In the genomic region with DNA sequence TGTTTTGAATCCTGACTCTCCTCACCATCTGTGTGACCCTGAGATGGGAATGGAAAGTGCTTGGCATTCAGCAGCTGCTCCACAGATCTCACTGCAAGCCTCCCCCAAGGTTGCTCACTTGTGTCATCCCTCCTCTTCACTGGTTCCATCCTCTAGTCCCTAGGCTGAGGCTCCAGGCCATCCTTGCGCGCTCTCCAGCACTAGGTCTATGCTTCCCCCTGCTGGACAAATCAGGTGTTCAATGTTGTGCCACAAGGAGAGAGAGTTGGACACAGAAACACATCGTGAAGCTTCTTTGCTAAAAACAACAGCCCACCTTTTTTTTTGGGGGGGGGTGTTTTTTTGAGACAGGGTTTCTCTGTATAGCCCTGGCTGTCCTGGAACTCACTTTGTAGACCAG, we compare ENCODE assay signal across 8 mouse cellular contexts. TPM values are rescaled to one million over a fixed set of nuclear protein-coding genes. Genes with fewer than 3 reads are reported as not detected.
DNase-seq lines count a peak whose midpoint lies in the region; ATAC-seq and TF ChIP-seq lines count a peak whose summit lies in the region.

No protein-coding gene starts in this region.

- ATAC-seq in heart, embryonic 12.5 days (ENCODE audit: insufficient number of reproducible peaks, low FRiP score), result no peak
- ATAC-seq in intestine, postnatal 0 days, result peak; percentile 55; the same call in 1 of the 2 replicates
- ATAC-seq in midbrain, embryonic 11.5 days (ENCODE audit: low FRiP score), result peak; percentile 68

- H3K27me3 ChIP-seq in heart, embryonic 12.5 days (replicated peaks), result peaks cover 42% of the 10 kb centered on the region
- no peaks in the 10 kb centered on the region for H3K27me3 ChIP-seq in cerebellum, adult 2 months (ENCODE audit: control insufficient read depth, insufficient read depth, low read length)
- no peaks in the 10 kb centered on the region for H3K27me3 ChIP-seq in intestine, postnatal 0 days (replicated peaks; ENCODE audit: control insufficient read depth, insufficient read depth, low read length)
- H3K27me3 ChIP-seq in midbrain, embryonic 11.5 days (ENCODE audit: control insufficient read depth, insufficient read depth, low read length), result peaks cover 11% of the 10 kb centered on the region

- H3K4me1 ChIP-seq in heart, embryonic 12.5 days (replicated peaks), result peaks cover 11% of the 10 kb centered on the region
- no peaks in the 10 kb centered on the region for H3K4me1 ChIP-seq in cerebellum, adult 2 months (ENCODE audit: control insufficient read depth, insufficient read depth, low read length)
- H3K4me1 ChIP-seq in intestine, postnatal 0 days (replicated peaks; ENCODE audit: control insufficient read depth, insufficient read depth, low read length), result no peaks in the 10 kb centered on the region
- H3K4me1 ChIP-seq in midbrain, embryonic 11.5 days (ENCODE audit: control insufficient read depth, insufficient read depth, low read length), result peaks cover 9% of the 10 kb centered on the region

- intact Hi-C loops in left cerebral cortex, postnatal 36 days (cut with DNase I), result loop anchor here (5.0 kb wide), 1 partner anchor 39 kb away; no protein-coding TSS in a partner anchor

- H3K36me3 ChIP-seq in heart, embryonic 12.5 days, result peaks cover 17% of the 10 kb centered on the region; the same call in 1 of the 2 replicates
- H3K36me3 ChIP-seq in intestine, postnatal 0 days (ENCODE audit: control insufficient read depth, insufficient read depth), result no peaks in the 10 kb centered on the region; the same call in 1 of the 2 replicates
- peaks cover 6% of the 10 kb centered on the region for H3K36me3 ChIP-seq in midbrain, embryonic 11.5 days (ENCODE audit: control insufficient read depth, insufficient read depth, low read length)

- no peak overlapping the region for H3K4me3 ChIP-seq in heart, embryonic 12.5 days
- H3K4me3 ChIP-seq in cerebellum, adult 2 months (replicated peaks; ENCODE audit: insufficient read depth, low read depth, low read length), result no peak overlapping the region
- H3K4me3 ChIP-seq in intestine, postnatal 0 days (ENCODE audit: low read depth, low read length), result no peak overlapping the region
- H3K4me3 ChIP-seq in midbrain, embryonic 11.5 days (ENCODE audit: low read depth, low read length), result no peak overlapping the region

- peak; percentile 92 for DNase-seq in heart, adult 11 months
- DNase-seq in cerebellum, adult 2 months, result peak; percentile 67 to 69
- peak; percentile 68 for DNase-seq in forelimb bud, embryonic 11.5 days (ENCODE audit: low read depth, low spot score)
- peak; percentile 50 to 71 for DNase-seq in left cerebral cortex, postnatal 36 days (ENCODE audit: low spot score in 2 of 2)
- DNase-seq in midbrain, embryonic 11.5 days (ENCODE audit: low spot score, missing footprints), result peak; percentile 97
- peak; percentile 21 for DNase-seq in spleen, adult 12 weeks (ENCODE audit: low spot score)

- H3K9ac ChIP-seq in heart, embryonic 12.5 days, result no peak overlapping the region
- H3K9ac ChIP-seq in intestine, postnatal 0 days (ENCODE audit: low read depth, low read length), result no peak overlapping the region
- H3K9ac ChIP-seq in midbrain, embryonic 11.5 days (ENCODE audit: low read length), result no peak overlapping the region

- TF ChIP-seq CTCF in cerebellum, adult 2 months (IDR thresholded peaks at IDR 0.05; ENCODE audit: borderline replicate concordance, insufficient read depth, low read depth, low read length), result peak; percentile 84
- peak; percentile 97 for TF ChIP-seq CTCF in intestine, postnatal 0 days (IDR thresholded peaks at IDR 0.05; ENCODE audit: low read depth)

- no peak for TF ChIP-seq POLR2A in cerebellum, adult 2 months (IDR thresholded peaks at IDR 0.05; ENCODE audit: borderline replicate concordance, insufficient read depth, low read length)

- no peaks in the 10 kb centered on the region for H3K9me3 ChIP-seq in heart, embryonic 12.5 days (replicated peaks)
- H3K9me3 ChIP-seq in intestine, postnatal 0 days (ENCODE audit: control insufficient read depth), result no peaks in the 10 kb centered on the region
- H3K9me3 ChIP-seq in midbrain, embryonic 11.5 days (ENCODE audit: control insufficient read depth, low read length), result no peaks in the 10 kb centered on the region

- 2% methylated on average over 3 of the region's 3 CpGs for WGBS in heart, embryonic 12.5 days
- 12% methylated on average over 3 of the region's 3 CpGs for WGBS in cerebellum, adult 2 months
- WGBS in intestine, postnatal 0 days, result 17% methylated on average over 3 of the region's 3 CpGs
- 4% methylated on average over 3 of the region's 3 CpGs for WGBS in midbrain, embryonic 11.5 days

- H3K4me2 ChIP-seq in heart, embryonic 12.5 days, result no peak overlapping the region
- no peak overlapping the region for H3K4me2 ChIP-seq in intestine, postnatal 0 days (replicated peaks; ENCODE audit: low read depth)
- no peak overlapping the region for H3K4me2 ChIP-seq in midbrain, embryonic 11.5 days

- no peak overlapping the region for H3K27ac ChIP-seq in heart, embryonic 12.5 days (ENCODE audit: poor library complexity, severe bottlenecking)
- no peak overlapping the region for H3K27ac ChIP-seq in cerebellum, adult 2 months (ENCODE audit: insufficient read depth, low read length)
- H3K27ac ChIP-seq in intestine, postnatal 0 days (ENCODE audit: low read depth, low read length), result no peak overlapping the region
- H3K27ac ChIP-seq in midbrain, embryonic 11.5 days (ENCODE audit: low read depth, low read length), result no peak overlapping the region

RNA-seq across cellular contexts. Expression of a gene that starts 19.6 kb away (rescaled TPM):
- polyA plus RNA-seq in heart, embryonic 12.5 days (2016; fragmentation: Nextera tagmentation; extraction: Ambion mirVana), result 12.9 and 13.0 TPM in 2 replicates
- polyA plus RNA-seq in cerebellum, adult 2 months (2012; rRNA removed), result 28.9 and 29.0 TPM in 2 replicates
- polyA plus RNA-seq in intestine, postnatal 0 days (2015; fragmentation: Nextera tagmentation; extraction: Ambion mirVana), result 4.1 and 4.5 TPM in 2 replicates
- total RNA-seq in left cerebral cortex, postnatal 36 days (2021), result 10 to 100 TPM; 24.9 to 30.8 TPM
- 13.0 and 13.3 TPM in 2 replicates for polyA plus RNA-seq in midbrain, embryonic 11.5 days (2014; fragmentation: Nextera tagmentation; extraction: Ambion mirVana)

RNA-seq across cellular contexts. Expression of a gene that starts 20.1 kb away (rescaled TPM):
- polyA plus RNA-seq in heart, embryonic 12.5 days (2016; fragmentation: Nextera tagmentation; extraction: Ambion mirVana), result 4.8 and 5.5 TPM in 2 replicates
- 1.8 and 2.4 TPM in 2 replicates for polyA plus RNA-seq in cerebellum, adult 2 months (2012; rRNA removed)
- 0.22 TPM in 2 replicates for polyA plus RNA-seq in intestine, postnatal 0 days (2015; fragmentation: Nextera tagmentation; extraction: Ambion mirVana)
- total RNA-seq in left cerebral cortex, postnatal 36 days (2021), result 1 to 10 TPM; 2.0 to 2.3 TPM
- polyA plus RNA-seq in midbrain, embryonic 11.5 days (2014; fragmentation: Nextera tagmentation; extraction: Ambion mirVana), result 115 and 145 TPM in 2 replicates

Comparison
In these comparisons a context has a peak if more than half of its experiments do, and no peak if none do; other contexts are left out.
1. DNase-seq: peak in every context shown above with its lines; median percentile 97 in midbrain, embryonic 11.5 days; 92 in heart, adult 11 months; 68 in cerebellum, adult 2 months; 68 in forelimb bud, embryonic 11.5 days; 60 in left cerebral cortex, postnatal 36 days; 21 in spleen, adult 12 weeks.
2. RNA of a gene that starts 20.1 kb away (polyA plus RNA-seq): 115 to 145 TPM in midbrain, embryonic 11.5 days; 4.8 to 5.5 TPM in heart, embryonic 12.5 days, 1.8 to 2.4 TPM in cerebellum, adult 2 months and 0.22 TPM in intestine, postnatal 0 days; every median in the first group is over 10 times any median in the second.